Mouse (Mus musculus) liver, embryonic 15.5 days (tissue): ENCODE measurements around the gene Il1r2. TPM values are rescaled to one million over a fixed set of nuclear protein-coding genes. Genes with fewer than 3 reads are reported as not detected.

ENCODE experiments used
- ATAC-seq: fragments of 200-750 bp; cut with Nextera tagmentation; 2 replicates; pipeline ENCODE4 v1.8.0; 2017; ENCODE audit warnings: moderate number of reproducible peaks, mild to moderate bottlenecking, moderate library complexity; ENCODE audit not compliant: insufficient read depth
- H3K27ac ChIP-seq: fragments of 300-500 bp; sonication (generic); replicated peaks from 2 replicates; pipeline ENCODE4 v1.5.1; 2015; ENCODE audit warnings: mild to moderate bottlenecking, inconsistent platforms
- H3K27me3 ChIP-seq: fragments of 300-500 bp; sonication (generic); 2 replicates; pipeline ENCODE4 v1.6.1; 2015; ENCODE audit warnings: mild to moderate bottlenecking, inconsistent platforms
- H3K36me3 ChIP-seq: fragments of 300-500 bp; sonication (generic); replicated peaks from 2 replicates; pipeline ENCODE4 v1.6.1; 2015; ENCODE audit warnings: moderate library complexity, mild to moderate bottlenecking, inconsistent platforms
- H3K4me1 ChIP-seq: fragments of 300-500 bp; sonication (generic); replicated peaks from 2 replicates; pipeline ENCODE4 v1.6.1; 2015; ENCODE audit warnings: inconsistent platforms
- H3K4me2 ChIP-seq: fragments of 300-500 bp; sonication (generic); 2 replicates; pipeline ENCODE4 v1.6.1; 2015; ENCODE audit warnings: moderate library complexity, mild to moderate bottlenecking, inconsistent platforms
- H3K4me3 ChIP-seq: fragments of 300-500 bp; sonication (generic); replicated peaks from 2 replicates; pipeline ENCODE4 v1.5.1; 2015; ENCODE audit warnings: mild to moderate bottlenecking, inconsistent platforms
- H3K9ac ChIP-seq: fragments of 300-500 bp; sonication (generic); 2 replicates; pipeline ENCODE4 v1.6.1; 2015; ENCODE audit warnings: moderate library complexity, mild to moderate bottlenecking, inconsistent platforms
- H3K9me3 ChIP-seq: fragments of 300-500 bp; sonication (generic); replicated peaks from 2 replicates; pipeline ENCODE4 v1.6.1; 2016; ENCODE audit warnings: inconsistent platforms
- WGBS: fragments of 180-500 bp; shearing (Covaris S2); methylation state at CpG from one replicate; pipeline ENCODE4 v1.1.7; 2015; ENCODE audit warnings: mixed read lengths; ENCODE audit not compliant: insufficient replicate concordance; 5-methylcytosine and 5-hydroxymethylcytosine counted together
- polyA plus RNA-seq: library from polyadenylated mRNA; unstranded; fragments of >200 nt; fragmentation: Nextera tagmentation; extraction: Ambion mirVana; gene quantifications from 2 replicates; pipeline ENCODE4 v1.2.1, GENCODE M21; 2015

The Il1r2 gene
- polyA plus RNA-seq, 1 experiment from 2014 or later: 1.8 TPM

DNA sequence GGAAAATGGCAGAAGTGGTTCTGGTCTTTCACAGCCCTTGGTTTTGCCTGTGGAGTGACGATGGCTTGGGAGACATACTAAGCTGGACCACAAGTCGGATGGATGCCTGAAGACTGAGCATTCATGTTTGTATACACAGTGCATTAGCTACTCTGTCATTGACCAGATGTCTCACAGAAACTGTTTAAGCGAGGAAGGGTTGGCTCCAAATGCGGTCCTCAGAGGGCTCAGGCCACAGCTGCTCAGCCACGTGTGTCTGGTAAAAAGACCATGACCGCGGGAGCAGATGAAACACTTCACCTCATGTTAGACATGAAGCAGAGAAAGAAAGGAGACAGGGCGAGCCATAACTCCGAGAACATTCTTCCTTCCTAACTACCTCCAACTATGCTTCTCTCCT lies 12.5 kb upstream of the Il1r2 start:
- ATAC-seq: no peak
- WGBS: 65% methylated on average over 9 of the region's 9 CpGs

DNA sequence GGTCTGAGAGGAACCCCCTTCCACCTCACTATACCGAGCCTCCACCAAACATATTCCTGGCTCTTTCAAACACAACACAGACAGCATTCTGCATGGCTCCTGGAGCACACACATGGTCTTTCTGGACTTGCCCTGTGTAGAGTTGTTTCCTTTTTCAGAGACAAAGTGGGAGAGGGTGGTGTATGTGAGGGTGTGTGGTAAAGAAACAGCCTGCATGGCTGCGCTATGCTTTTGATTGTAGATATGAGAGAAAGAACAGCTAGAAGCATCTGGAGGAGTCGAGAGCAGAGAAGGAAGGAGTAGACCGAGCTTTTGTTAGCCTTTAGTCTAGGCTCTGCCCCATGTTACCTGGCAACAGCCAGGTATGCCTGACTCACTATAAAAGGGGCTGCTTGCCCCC lies 10.5 kb upstream of the Il1r2 start:
- ATAC-seq: no peak
- Histone ChIP-seq H3K9ac (no peak overlapping the region), H3K4me1 (no peaks in the 10 kb centered on the region), H3K9me3 (no peaks in the 10 kb centered on the region), H3K4me3 (no peak overlapping the region), H3K27me3 (no peaks in the 10 kb centered on the region), H3K27ac (no peak overlapping the region), H3K4me2 (no peak overlapping the region), H3K36me3 (no peaks in the 10 kb centered on the region)
- 42% methylated on average over 4 of the region's 4 CpGs for WGBS

More for the DNA sequence above, 12.5 kb upstream of the Il1r2 start:
- Histone ChIP-seq H3K4me1 (no peaks in the 10 kb centered on the region), H3K36me3 (no peaks in the 10 kb centered on the region), H3K4me2 (no peak overlapping the region), H3K9ac (no peak overlapping the region), H3K4me3 (no peak overlapping the region), H3K27me3 (no peaks in the 10 kb centered on the region), H3K27ac (no peak overlapping the region), H3K9me3 (no peaks in the 10 kb centered on the region)

GRCm38 (mm10) chr1:40064508-40064907 lies 9.4 kb upstream of the Il1r2 start:
- H3K4me1 ChIP-seq: no peaks in the 10 kb centered on the region
- H3K4me3 ChIP-seq: no peak overlapping the region
- no peak overlapping the region for H3K4me2 ChIP-seq
- no peaks in the 10 kb centered on the region for H3K27me3 ChIP-seq
- H3K9ac ChIP-seq: no peak overlapping the region
- no peaks in the 10 kb centered on the region for H3K36me3 ChIP-seq
- no peak for ATAC-seq
- H3K9me3 ChIP-seq: no peaks in the 10 kb centered on the region
- no peak overlapping the region for H3K27ac ChIP-seq
- WGBS: 45% methylated on average over 8 of the region's 8 CpGs

GRCm38 (mm10) chr1:40072558-40072957 lies 1.3 kb upstream of the Il1r2 start:
- Histone ChIP-seq H3K27ac (no peak overlapping the region), H3K9ac (no peak overlapping the region), H3K36me3 (no peaks in the 10 kb centered on the region), H3K4me3 (no peak overlapping the region), H3K27me3 (no peaks in the 10 kb centered on the region), H3K4me2 (no peak overlapping the region), H3K4me1 (no peaks in the 10 kb centered on the region), H3K9me3 (no peaks in the 10 kb centered on the region)
- no peak for ATAC-seq
- 62% methylated on average over 4 of the region's 4 CpGs for WGBS

DNA sequence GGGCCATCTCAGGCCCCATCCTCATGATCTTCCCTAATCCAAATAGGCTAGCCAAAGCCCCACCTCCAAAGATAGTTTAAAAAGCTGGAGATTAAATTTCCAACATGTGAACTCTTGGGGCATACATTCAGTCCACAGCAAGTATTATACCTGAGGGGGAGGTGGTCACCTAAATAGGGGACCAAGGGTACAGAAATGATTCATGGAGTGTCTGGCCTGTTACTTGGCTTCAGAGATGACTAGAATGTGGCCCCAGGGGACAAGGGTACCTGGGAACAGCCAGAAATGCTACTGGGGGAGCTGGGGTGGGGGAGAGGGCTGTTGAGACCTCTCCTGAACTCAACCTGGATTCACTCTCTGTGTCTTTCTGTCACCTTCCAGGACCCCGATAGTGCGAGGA lies 3.4 kb downstream of the Il1r2 start:
- Histone ChIP-seq H3K4me1 (no peaks in the 10 kb centered on the region), H3K9ac (no peak overlapping the region), H3K4me2 (no peak overlapping the region), H3K36me3 (no peaks in the 10 kb centered on the region), H3K4me3 (no peak overlapping the region), H3K27me3 (no peaks in the 10 kb centered on the region), H3K27ac (no peak overlapping the region), H3K9me3 (no peaks in the 10 kb centered on the region)
- 72% methylated on average over 2 of the region's 2 CpGs for WGBS
- ATAC-seq: no peak

- no peak for ATAC-seq
- no peak overlapping the region for H3K27ac ChIP-seq
- peaks cover 9% of the 10 kb centered on the region for H3K4me1 ChIP-seq
- no peaks in the 10 kb centered on the region for H3K36me3 ChIP-seq
- H3K4me2 ChIP-seq: no peak overlapping the region
- H3K27me3 ChIP-seq: no peaks in the 10 kb centered on the region
- H3K9ac ChIP-seq: no peak overlapping the region
- H3K4me3 ChIP-seq: no peak overlapping the region
- H3K9me3 ChIP-seq: no peaks in the 10 kb centered on the region
- WGBS: 40% methylated on average over 2 of the region's 2 CpGs
Observed at GRCm38 (mm10) chr1:40081041-40081440, 7.2 kb downstream of the Il1r2 start.

GRCm38 (mm10) chr1:40084386-40084785 lies 10.5 kb downstream of the Il1r2 start:
- Histone ChIP-seq H3K4me3 (no peak overlapping the region), H3K4me1 (peaks cover 12% of the 10 kb centered on the region), H3K36me3 (no peaks in the 10 kb centered on the region), H3K4me2 (no peak overlapping the region), H3K27ac (no peak overlapping the region), H3K9me3 (no peaks in the 10 kb centered on the region), H3K9ac (no peak overlapping the region), H3K27me3 (no peaks in the 10 kb centered on the region)
- WGBS: 41% methylated on average over 3 of the region's 3 CpGs
- ATAC-seq: no peak

DNA sequence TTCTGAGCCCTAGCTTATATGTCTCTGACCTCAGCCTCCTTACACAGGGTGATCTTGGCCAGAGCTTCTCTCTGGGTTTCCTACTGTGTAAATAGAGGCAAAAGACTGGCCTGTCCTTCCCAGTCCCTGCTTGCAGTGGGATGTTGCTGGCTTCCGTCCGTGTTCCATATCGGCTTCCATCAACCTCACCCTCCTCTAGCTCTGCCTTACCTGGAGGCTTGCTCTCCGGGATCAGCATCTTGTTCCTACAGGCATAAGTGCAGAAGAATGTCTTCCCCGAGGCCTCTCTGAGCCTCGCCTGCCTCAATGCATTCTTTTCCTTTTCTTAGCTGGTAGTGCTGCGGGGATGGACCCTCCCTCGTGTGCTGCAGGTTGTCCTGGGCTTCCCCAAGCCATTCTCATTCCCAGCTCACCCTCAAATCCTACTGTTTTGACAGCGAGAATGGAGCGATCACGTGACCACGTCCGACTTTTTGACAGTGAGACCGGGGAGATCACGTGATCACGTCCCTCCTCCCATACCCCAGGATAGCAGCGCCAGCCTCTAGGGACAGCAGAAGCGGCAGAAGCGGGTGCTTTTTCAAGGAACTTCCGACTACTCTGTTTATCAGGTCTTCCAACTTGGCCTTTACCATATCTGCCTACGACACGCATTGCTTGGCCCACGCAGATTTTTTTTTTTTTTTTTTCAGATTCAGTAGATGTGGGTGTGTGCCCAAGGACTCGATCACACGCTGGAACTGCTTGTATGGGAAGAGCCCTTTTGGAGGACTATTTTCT lies 11.7 kb downstream of the Il1r2 start:
- Histone ChIP-seq H3K9me3 (no peaks in the 10 kb centered on the region), H3K4me1 (peaks cover 12% of the 10 kb centered on the region), H3K27ac (no peak overlapping the region; the same call in 1 of the 2 replicates), H3K27me3 (no peaks in the 10 kb centered on the region), H3K9ac (no peak overlapping the region), H3K4me2 (peak overlapping the region; percentile 73), H3K4me3 (peak overlapping the region; percentile 47), H3K36me3 (no peaks in the 10 kb centered on the region)
- 2% methylated on average over 25 of the region's 25 CpGs for WGBS
- peak; percentile 72 for ATAC-seq

DNA sequence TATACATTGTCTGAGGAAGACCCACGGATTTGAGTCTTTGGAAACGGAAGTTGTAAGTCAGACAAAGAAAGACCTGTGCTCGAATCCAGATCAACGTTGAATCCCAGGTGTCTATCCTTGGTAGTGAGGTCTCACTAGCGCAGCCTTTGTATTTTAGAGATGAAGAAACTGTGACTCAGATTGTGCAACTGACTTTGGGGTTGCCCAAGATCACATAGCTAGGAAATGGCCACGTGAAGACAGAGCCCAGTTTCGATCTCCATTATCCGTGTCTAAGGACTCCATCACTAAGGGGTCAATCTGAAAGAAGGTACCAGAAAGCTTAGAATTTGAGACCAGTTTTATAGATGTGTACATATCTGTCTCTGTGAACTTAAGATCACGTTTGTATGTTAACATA lies 17.3 kb downstream of the Il1r2 start:
- Histone ChIP-seq H3K9ac (no peak overlapping the region), H3K4me1 (peaks cover 2% of the 10 kb centered on the region), H3K9me3 (no peaks in the 10 kb centered on the region), H3K4me3 (no peak overlapping the region), H3K27ac (no peak overlapping the region), H3K36me3 (no peaks in the 10 kb centered on the region), H3K4me2 (no peak overlapping the region), H3K27me3 (no peaks in the 10 kb centered on the region)
- no peak for ATAC-seq
- 59% methylated on average over 9 of the region's 9 CpGs for WGBS

- Histone ChIP-seq H3K27ac (no peak overlapping the region), H3K4me2 (no peak overlapping the region), H3K9ac (no peak overlapping the region), H3K9me3 (no peaks in the 10 kb centered on the region), H3K36me3 (no peaks in the 10 kb centered on the region), H3K27me3 (no peaks in the 10 kb centered on the region), H3K4me3 (no peak overlapping the region), H3K4me1 (no peaks in the 10 kb centered on the region)
- WGBS: 53% methylated on average over 6 of the region's 6 CpGs
- ATAC-seq: no peak
Observed at GRCm38 (mm10) chr1:40092541-40092940, 18.7 kb downstream of the Il1r2 start.

DNA sequence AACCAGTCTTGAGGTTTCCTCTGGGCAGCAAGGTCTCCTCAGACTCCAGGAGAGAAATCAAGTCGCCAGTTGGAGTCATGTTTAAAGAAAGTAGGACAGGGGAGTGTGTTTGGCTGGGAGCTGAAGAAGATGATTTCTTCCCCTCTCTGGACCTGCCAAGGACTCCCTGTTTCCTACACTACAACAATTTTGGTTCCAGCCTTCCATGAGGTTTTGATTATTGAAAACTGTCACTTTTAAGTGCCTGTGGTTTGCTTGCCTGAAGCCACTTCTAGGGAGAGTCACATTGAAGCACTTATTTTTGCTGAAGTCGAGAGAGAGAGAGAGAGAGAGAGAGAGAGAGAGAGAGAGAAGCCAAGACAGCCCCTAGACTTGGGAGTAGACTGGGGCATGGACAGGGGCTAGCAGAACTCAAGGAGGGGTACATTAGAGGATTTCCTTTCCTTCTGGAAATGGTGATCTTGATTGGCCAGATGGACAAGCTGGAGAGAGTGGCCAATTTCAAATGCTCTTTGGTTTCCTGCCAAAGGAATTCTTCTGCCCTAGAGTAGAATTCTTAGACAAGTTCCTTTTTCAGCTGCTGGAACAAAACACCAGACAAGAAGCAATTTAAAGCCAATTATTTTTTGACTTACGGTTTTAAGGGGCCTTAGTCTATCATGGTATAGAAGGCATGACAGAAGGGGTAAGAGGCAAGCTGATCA lies 20.9 kb downstream of the Il1r2 start:
- ATAC-seq: no peak
- H3K4me2 ChIP-seq: no peak overlapping the region
- no peak overlapping the region for H3K4me3 ChIP-seq
- H3K27ac ChIP-seq: no peak overlapping the region
- WGBS: 41% methylated on average over 3 of the region's 3 CpGs
- no peaks in the 10 kb centered on the region for H3K36me3 ChIP-seq
- H3K4me1 ChIP-seq: no peaks in the 10 kb centered on the region
- H3K27me3 ChIP-seq: no peaks in the 10 kb centered on the region; the same call in 1 of the 2 replicates
- no peaks in the 10 kb centered on the region for H3K9me3 ChIP-seq
- no peak overlapping the region for H3K9ac ChIP-seq
